ENCODE assay signal across 9 mouse cellular contexts in genomic region chr17:67355251-67355650, GRCm38 (mm10). TPM values are rescaled to one million over a fixed set of nuclear protein-coding genes. Genes with fewer than 3 reads are reported as not detected.
DNase-seq lines count a peak whose midpoint lies in the region; ATAC-seq and TF ChIP-seq lines count a peak whose summit lies in the region.
"Had no signal": no experiment of that assay in that cellular context is flagged by ENCODE, and none has a peak within 500 bp of the region (broad histone marks: within the 10 kb centered on the region; RNA-seq: fewer than 3 reads in every experiment).

No protein-coding gene starts in this region.

- no peak for TF ChIP-seq CTCF in midbrain, postnatal 0 days (IDR thresholded peaks at IDR 0.05)
- TF ChIP-seq CTCF in kidney, adult 2 months (conservative IDR thresholded peaks at IDR 0.05; ENCODE audit: insufficient read depth, insufficient read length, low read depth, low read length), result no peak

- H3K27me3 ChIP-seq in heart, embryonic 14.5 days (ENCODE audit: control insufficient read depth, insufficient read depth, low read length), result no peaks in the 10 kb centered on the region
- H3K27me3 ChIP-seq in hindbrain, embryonic 13.5 days, result peaks cover 25% of the 10 kb centered on the region
- no peaks in the 10 kb centered on the region for H3K27me3 ChIP-seq in midbrain, postnatal 0 days (ENCODE audit: insufficient read depth, low read length)
- H3K27me3 ChIP-seq in kidney, adult 2 months (replicated peaks; ENCODE audit: control insufficient read depth, insufficient read depth, low read length), result no peaks in the 10 kb centered on the region
- H3K27me3 ChIP-seq: CH12.LX had no signal

- no peak for ATAC-seq in heart, embryonic 14.5 days (ENCODE audit: insufficient number of reproducible peaks, insufficient read depth, low FRiP score, low read depth)
- no peak for ATAC-seq in hindbrain, embryonic 13.5 days (ENCODE audit: low FRiP score)
- no peak for ATAC-seq in midbrain, postnatal 0 days (ENCODE audit: low FRiP score)
- ATAC-seq in granulocyte monocyte progenitor cell, adult 5-6 weeks (replicated peaks; ENCODE audit: poor library complexity, severe bottlenecking), result no peak

- peak overlapping the region; percentile 91 for H3K4me2 ChIP-seq in heart, embryonic 14.5 days (ENCODE audit: low read length)
- H3K4me2 ChIP-seq in hindbrain, embryonic 13.5 days, result peak overlapping the region; percentile 92
- H3K4me2 ChIP-seq in midbrain, postnatal 0 days (ENCODE audit: low read depth, low read length, poor library complexity, severe bottlenecking), result peak overlapping the region; percentile 95; the same call in 1 of the 2 replicates

- H3K4me3 ChIP-seq in heart, embryonic 14.5 days (ENCODE audit: control insufficient read depth in 1 of 2, insufficient read depth in 1 of 2, low read depth in 1 of 2, low read length in 2 of 2), result peak overlapping the region in 1 of 2 experiments; percentile 84; a peak in 2 of 4 replicates
- peak overlapping the region; percentile 70; the same call in 1 of the 2 replicates for H3K4me3 ChIP-seq in hindbrain, embryonic 13.5 days
- H3K4me3 ChIP-seq in midbrain, postnatal 0 days (ENCODE audit: low read depth, low read length), result peak overlapping the region; percentile 77
- no peak overlapping the region for H3K4me3 ChIP-seq in kidney, adult 2 months (ENCODE audit: insufficient read depth, low read depth, low read length)

- WGBS in heart, embryonic 14.5 days, result 49% methylated on average over 5 of the region's 5 CpGs
- 42% methylated on average over 5 of the region's 5 CpGs for WGBS in hindbrain, embryonic 13.5 days
- WGBS in midbrain, postnatal 0 days, result 31% methylated on average over 5 of the region's 5 CpGs
- WGBS in kidney, adult 2 months, result 59% methylated on average over 5 of the region's 5 CpGs

- H3K9me3 ChIP-seq in heart, embryonic 14.5 days (ENCODE audit: control insufficient read depth, low read length), result no peaks in the 10 kb centered on the region
- H3K9me3 ChIP-seq in hindbrain, embryonic 13.5 days, result no peaks in the 10 kb centered on the region
- H3K9me3 ChIP-seq in midbrain, postnatal 0 days (ENCODE audit: low read length), result no peaks in the 10 kb centered on the region

- no peak for DNase-seq in heart, postnatal 25 days (ENCODE audit: low spot score)
- peak; percentile 25 for DNase-seq in embryo, embryonic 9.5 days (ENCODE audit: extremely low spot score)
- peak; percentile 13 for DNase-seq in midbrain, postnatal 0 days (ENCODE audit: low spot score)
- DNase-seq in spleen, postnatal 14 days (ENCODE audit: low spot score in 2 of 2), result no peak
- DNase-seq in kidney, adult 2 months, result no peak

- intact Hi-C loops in heart, postnatal 25 days (cut with DNase I), result loop anchor here (2.0 to 5.0 kb wide), 3 partner anchors 47 to 312 kb away; no protein-coding TSS in a partner anchor

- H3K27ac ChIP-seq in heart, embryonic 14.5 days (replicated peaks in 1 of 2; ENCODE audit: control insufficient read depth in 1 of 2, insufficient read depth in 1 of 2, low read depth in 2 of 2, low read length in 2 of 2), result no peak overlapping the region
- H3K27ac ChIP-seq in hindbrain, embryonic 13.5 days, result no peak overlapping the region
- H3K27ac ChIP-seq in midbrain, postnatal 0 days (ENCODE audit: low read depth, low read length), result no peak overlapping the region
- no peak overlapping the region for H3K27ac ChIP-seq in kidney, adult 2 months (ENCODE audit: insufficient read depth, low read depth, low read length)

- H3K36me3 ChIP-seq in heart, embryonic 14.5 days (ENCODE audit: control insufficient read depth, insufficient read depth, low read length), result no peaks in the 10 kb centered on the region
- no peaks in the 10 kb centered on the region for H3K36me3 ChIP-seq in hindbrain, embryonic 13.5 days
- H3K36me3 ChIP-seq in midbrain, postnatal 0 days (ENCODE audit: insufficient read depth, low read length), result no peaks in the 10 kb centered on the region
- H3K36me3 ChIP-seq in kidney, adult 2 months (ENCODE audit: control insufficient read depth, insufficient read depth, low read length), result no peaks in the 10 kb centered on the region

- no peak for TF ChIP-seq POLR2A in kidney, adult 2 months (IDR thresholded peaks at IDR 0.05; ENCODE audit: low read depth, low read length)

- H3K4me1 ChIP-seq in heart, embryonic 14.5 days (ENCODE audit: control insufficient read depth in 2 of 2, insufficient read depth in 2 of 2, low read length in 2 of 2), result peaks cover 3 to 7% of the 10 kb centered on the region in 2 experiments; a peak in 2 of 4 replicates
- H3K4me1 ChIP-seq in hindbrain, embryonic 13.5 days (replicated peaks), result peaks cover 32% of the 10 kb centered on the region
- no peaks in the 10 kb centered on the region for H3K4me1 ChIP-seq in midbrain, postnatal 0 days (ENCODE audit: insufficient read depth, low read length)
- H3K4me1 ChIP-seq in kidney, adult 2 months (ENCODE audit: control insufficient read depth, insufficient read depth, low read length), result no peaks in the 10 kb centered on the region

- H3K9ac ChIP-seq in heart, embryonic 14.5 days (ENCODE audit: low read length), result peak overlapping the region; percentile 89
- H3K9ac ChIP-seq in hindbrain, embryonic 13.5 days, result peak overlapping the region; percentile 84; the same call in 1 of the 2 replicates
- no peak overlapping the region for H3K9ac ChIP-seq in midbrain, postnatal 0 days (replicated peaks; ENCODE audit: low read length, poor library complexity, severe bottlenecking)

RNA-seq across cellular contexts. Expression of gene Ptprm, which starts 1.0 kb away (rescaled TPM):
- polyA plus RNA-seq in heart, embryonic 14.5 days (2014; fragmentation: Nextera tagmentation; extraction: Ambion mirVana), result 19.5 and 20.4 TPM in 2 replicates
- 10 to 100 TPM; 78.4 to 88.4 TPM for total RNA-seq in heart, postnatal 25 days (2021)
- polyA plus RNA-seq in hindbrain, embryonic 13.5 days (2015; fragmentation: Nextera tagmentation; extraction: Ambion mirVana), result 15.4 and 16.3 TPM in 2 replicates
- 43.5 and 45.4 TPM in 2 replicates for total RNA-seq in midbrain, postnatal 0 days (2014; rRNA removed)
- polyA plus RNA-seq in midbrain, postnatal 0 days (2015; fragmentation: Nextera tagmentation; extraction: Ambion mirVana), result 15.9 and 18.3 TPM in 2 replicates
- 0.15 TPM in 1 of 2 replicates, not detected in the other for total RNA-seq in granulocyte monocyte progenitor cell, adult 5-6 weeks (2014; fragmentation: Nextera tagmentation)
- 0.36 and 0.52 TPM in 2 replicates for total RNA-seq in granulocyte monocyte progenitor cell, adult 5-6 weeks (2017)
- polyA plus RNA-seq in kidney, adult 2 months (2012; rRNA removed), result 9.0 and 9.6 TPM in 2 replicates
- total RNA-seq: CH12.LX had no signal

Comparison
In these comparisons a context has a peak if more than half of its experiments do, and no peak if none do; other contexts are left out.
1. DNase-seq: peak in embryo, embryonic 9.5 days (single experiment) and midbrain, postnatal 0 days (single experiment); none in heart, postnatal 25 days (single experiment), spleen, postnatal 14 days (0 of 2) and kidney, adult 2 months (single experiment).
2. Peak in every context shown above with its lines, with median percentiles within 50 percentile points of each other: H3K4me2 ChIP-seq.